Mouse (Mus musculus) hindbrain, embryonic 14.5 days (tissue): ENCODE data around the gene Fam83f. TPM values are rescaled to one million over a fixed set of nuclear protein-coding genes. Genes with fewer than 3 reads are reported as not detected.
"Not testable (repeated sequence)": the region's sequence is repeated elsewhere in the genome, so short reads cannot be mapped to it uniquely, and the experiment has no call there.

Experiments
- ATAC-seq: fragments of 200-750 bp; cut with Nextera tagmentation; 2 replicates; pipeline ENCODE4 v1.8.0; 2017; ENCODE audit warnings: moderate number of reproducible peaks, mild to moderate bottlenecking, moderate TSS enrichment, moderate library complexity; ENCODE audit not compliant: low FRiP score
- DNase-seq: peaks from one replicate; pipeline ENCODE4 v3.0.0-alpha.2; 2015; ENCODE audit warnings: low spot score
- H3K27ac ChIP-seq: fragments of 300-500 bp; sonication (generic); 2 replicates; pipeline ENCODE4 v1.5.1; 2014; ENCODE audit warnings: mild to moderate bottlenecking, moderate library complexity
- H3K27me3 ChIP-seq: fragments of 300-500 bp; sonication (generic); 2 replicates; pipeline ENCODE4 v1.6.1; 2014; ENCODE audit warnings: mild to moderate bottlenecking, low read length, mixed read lengths; ENCODE audit not compliant: control insufficient read depth, insufficient read depth
- H3K36me3 ChIP-seq: fragments of 300-500 bp; sonication (generic); replicated peaks from 2 replicates; pipeline ENCODE4 v1.6.1; 2014; ENCODE audit not compliant: control insufficient read depth, insufficient read depth
- H3K4me1 ChIP-seq: fragments of 300-500 bp; sonication (generic); replicated peaks from 2 replicates; pipeline ENCODE4 v1.6.1; 2014; ENCODE audit warnings: antibody characterized with exemption, low read length, mixed read lengths; ENCODE audit not compliant: control insufficient read depth, insufficient read depth
- H3K4me2 ChIP-seq: fragments of 300-500 bp; sonication (generic); replicated peaks from 2 replicates; pipeline ENCODE4 v1.6.1; 2014; ENCODE audit warnings: mild to moderate bottlenecking, moderate library complexity
- H3K4me3 ChIP-seq: fragments of 300-500 bp; sonication (generic); replicated peaks from 2 replicates; pipeline ENCODE4 v1.5.1; 2014; ENCODE audit warnings: mild to moderate bottlenecking, low read length
- H3K9ac ChIP-seq: fragments of 300-500 bp; sonication (generic); 2 replicates; pipeline ENCODE4 v1.6.1; 2014
- H3K9me3 ChIP-seq: fragments of 300-500 bp; sonication (generic); 2 replicates; pipeline ENCODE4 v1.6.1; 2016; ENCODE audit warnings: low read length; ENCODE audit not compliant: control insufficient read depth
- WGBS: fragments of 180-500 bp; shearing (Covaris S2); extraction: QIAGEN DNeasy Blood & Tissue Kit; methylation state at CpG from one replicate; pipeline ENCODE4 v1.1.7; 2014; 5-methylcytosine and 5-hydroxymethylcytosine counted together
- polyA plus RNA-seq: library from polyadenylated mRNA; unstranded; fragments of >200 nt; fragmentation: Nextera tagmentation; extraction: Ambion mirVana; gene quantifications from 2 replicates; pipeline ENCODE4 v1.2.1, GENCODE M21; 2014

The Fam83f gene
- polyA plus RNA-seq, 1 experiment from 2014 or later, result 0.20 TPM

GRCm38 (mm10) chr15:80731043-80731442 is 59.4 kb downstream of the Fam83f start:
- Histone ChIP-seq H3K27me3 (no peaks in the 10 kb centered on the region), H3K4me1 (no peaks in the 10 kb centered on the region), H3K4me2 (no peak overlapping the region), H3K9ac (no peak overlapping the region), H3K4me3 (no peak overlapping the region), H3K36me3 (no peaks in the 10 kb centered on the region), H3K9me3 (no peaks in the 10 kb centered on the region), H3K27ac (no peak overlapping the region)
- ATAC-seq (no peak), DNase-seq (no peak)
- WGBS, result 87% methylated on average over 1 of the region's 1 CpGs

GRCm38 (mm10) chr15:80731511-80731910 is 59.9 kb downstream of the Fam83f start:
- H3K27ac ChIP-seq, result no peak overlapping the region
- H3K4me1 ChIP-seq, result no peaks in the 10 kb centered on the region
- H3K36me3 ChIP-seq, result no peaks in the 10 kb centered on the region
- no peak for ATAC-seq
- no peak overlapping the region for H3K4me2 ChIP-seq
- no peaks in the 10 kb centered on the region for H3K9me3 ChIP-seq
- DNase-seq, result no peak
- WGBS, result 88% methylated on average over 3 of the region's 3 CpGs
- no peak overlapping the region for H3K9ac ChIP-seq
- H3K27me3 ChIP-seq, result no peaks in the 10 kb centered on the region
- no peak overlapping the region for H3K4me3 ChIP-seq

- H3K36me3 ChIP-seq, result no peaks in the 10 kb centered on the region
- H3K27me3 ChIP-seq, result no peaks in the 10 kb centered on the region
- DNase-seq, result no peak
- no peaks in the 10 kb centered on the region for H3K9me3 ChIP-seq
- H3K27ac ChIP-seq, result no peak overlapping the region
- no peaks in the 10 kb centered on the region for H3K4me1 ChIP-seq
- no peak for ATAC-seq
- H3K9ac ChIP-seq, result no peak overlapping the region
- 57% methylated on average over 4 of the region's 4 CpGs for WGBS
- H3K4me3 ChIP-seq, result no peak overlapping the region
- H3K4me2 ChIP-seq, result no peak overlapping the region
Observed at GRCm38 (mm10) chr15:80732266-80733030, 60.8 kb downstream of the Fam83f start.

- Histone ChIP-seq H3K9ac (no peak overlapping the region), H3K27me3 (no peaks in the 10 kb centered on the region), H3K4me1 (no peaks in the 10 kb centered on the region), H3K27ac (no peak overlapping the region), H3K9me3 (no peaks in the 10 kb centered on the region), H3K4me3 (no peak overlapping the region), H3K4me2 (no peak overlapping the region), H3K36me3 (no peaks in the 10 kb centered on the region)
- 93% methylated on average over 3 of the region's 3 CpGs for WGBS
- no peak for ATAC-seq
- no peak for DNase-seq
Observed at GRCm38 (mm10) chr15:80735300-80735699, 63.7 kb downstream of the Fam83f start.

- ATAC-seq, H3K27ac ChIP-seq, H3K4me1 ChIP-seq, H3K9ac ChIP-seq, DNase-seq, H3K9me3 ChIP-seq, H3K27me3 ChIP-seq, H3K4me3 ChIP-seq, H3K4me2 ChIP-seq, H3K36me3 ChIP-seq: not testable (repeated sequence)
- WGBS, result 96% methylated on average over 3 of the region's 4 CpGs
Observed at GRCm38 (mm10) chr15:80735708-80736107, 64.1 kb downstream of the Fam83f start.

- Histone ChIP-seq H3K9ac (no peak overlapping the region), H3K4me3 (no peak overlapping the region), H3K4me1 (no peaks in the 10 kb centered on the region), H3K36me3 (no peaks in the 10 kb centered on the region), H3K27me3 (no peaks in the 10 kb centered on the region), H3K27ac (no peak overlapping the region), H3K4me2 (no peak overlapping the region), H3K9me3 (no peaks in the 10 kb centered on the region)
- DNase-seq (no peak), ATAC-seq (no peak)
- 51% methylated on average over 1 of the region's 1 CpGs for WGBS
Observed at GRCm38 (mm10) chr15:80736553-80736952, 64.9 kb downstream of the Fam83f start.

- Histone ChIP-seq H3K4me1 (no peaks in the 10 kb centered on the region), H3K36me3 (no peaks in the 10 kb centered on the region), H3K9ac (no peak overlapping the region), H3K9me3 (no peaks in the 10 kb centered on the region), H3K4me2 (no peak overlapping the region), H3K4me3 (no peak overlapping the region), H3K27me3 (no peaks in the 10 kb centered on the region), H3K27ac (no peak overlapping the region)
- 92% methylated on average over 2 of the region's 2 CpGs for WGBS
- DNase-seq (no peak), ATAC-seq (no peak)
Observed at GRCm38 (mm10) chr15:80738244-80738643, 66.6 kb downstream of the Fam83f start.

- Histone ChIP-seq H3K4me2 (no peak overlapping the region), H3K27ac (no peak overlapping the region), H3K9me3 (no peaks in the 10 kb centered on the region), H3K36me3 (no peaks in the 10 kb centered on the region), H3K27me3 (no peaks in the 10 kb centered on the region), H3K4me1 (no peaks in the 10 kb centered on the region), H3K4me3 (no peak overlapping the region), H3K9ac (no peak overlapping the region)
- no peak for DNase-seq
- no peak for ATAC-seq
- WGBS, result 85% methylated on average over 1 of the region's 1 CpGs
Observed at GRCm38 (mm10) chr15:80739972-80740371, 68.3 kb downstream of the Fam83f start.

GRCm38 (mm10) chr15:80741836-80742235 is 70.2 kb downstream of the Fam83f start:
- Histone ChIP-seq H3K4me3 (no peak overlapping the region), H3K4me1 (no peaks in the 10 kb centered on the region), H3K4me2 (no peak overlapping the region), H3K9ac (no peak overlapping the region), H3K27ac (no peak overlapping the region), H3K27me3 (no peaks in the 10 kb centered on the region), H3K36me3 (no peaks in the 10 kb centered on the region), H3K9me3 (no peaks in the 10 kb centered on the region)
- ATAC-seq (no peak), DNase-seq (no peak)
- 91% methylated on average over 1 of the region's 1 CpGs for WGBS
